Mouse (Mus musculus) limb, embryonic 11.5 days (tissue): ENCODE data around the gene Fbxo7. TPM values are rescaled to one million over a fixed set of nuclear protein-coding genes. Genes with fewer than 3 reads are reported as not detected.

Source experiments
- ATAC-seq: fragments of 200-750 bp; cut with Nextera tagmentation; 2 replicates; pipeline ENCODE4 v1.8.0; 2017; ENCODE audit warnings: low read depth; ENCODE audit not compliant: insufficient number of reproducible peaks, low FRiP score, low TSS enrichment
- DNase-seq: peaks from one replicate; pipeline ENCODE4 v3.0.0-alpha.2; 2015; ENCODE audit warnings: low spot score
- H3K27ac ChIP-seq: fragments of 300-500 bp; sonication (generic); replicated peaks from 2 replicates; pipeline ENCODE4 v1.5.1; 2014; ENCODE audit warnings: low read depth, mild to moderate bottlenecking, low read length
- H3K27me3 ChIP-seq: fragments of 300-500 bp; sonication (generic); 2 replicates; pipeline ENCODE4 v1.6.1; 2014; ENCODE audit warnings: mild to moderate bottlenecking, low read length, mixed read lengths; ENCODE audit not compliant: control insufficient read depth, insufficient read depth
- H3K36me3 ChIP-seq: fragments of 300-500 bp; sonication (generic); 2 replicates; pipeline ENCODE4 v1.6.1; 2014; ENCODE audit warnings: mild to moderate bottlenecking, low read length, moderate library complexity, mixed read lengths; ENCODE audit not compliant: control insufficient read depth, insufficient read depth
- H3K4me1 ChIP-seq: fragments of 300-500 bp; sonication (generic); 2 replicates; pipeline ENCODE4 v1.6.1; 2014; ENCODE audit warnings: low read length, mixed read lengths; ENCODE audit not compliant: control insufficient read depth, insufficient read depth
- H3K4me2 ChIP-seq: fragments of 300-500 bp; sonication (generic); 2 replicates; pipeline ENCODE4 v1.6.1; 2014; ENCODE audit warnings: low read depth, mild to moderate bottlenecking, moderate library complexity; ENCODE audit not compliant: severe bottlenecking
- H3K4me3 ChIP-seq: fragments of 300-500 bp; sonication (generic); 2 replicates; pipeline ENCODE4 v1.5.1; 2014; ENCODE audit warnings: low read depth, low read length
- H3K9ac ChIP-seq: fragments of 300-500 bp; sonication (generic); 2 replicates; pipeline ENCODE4 v1.6.1; 2014; ENCODE audit warnings: mild to moderate bottlenecking, low read length
- H3K9me3 ChIP-seq: fragments of 300-500 bp; sonication (generic); 2 replicates; pipeline ENCODE4 v1.6.1; 2016; ENCODE audit warnings: low read length; ENCODE audit not compliant: control insufficient read depth
- WGBS: fragments of 180-500 bp; shearing (Covaris S2); extraction: QIAGEN DNeasy Blood & Tissue Kit; methylation state at CpG from one replicate; pipeline ENCODE4 v1.1.7; 2014; 5-methylcytosine and 5-hydroxymethylcytosine counted together
- polyA plus RNA-seq: library from polyadenylated mRNA; unstranded; fragments of >200 nt; fragmentation: Nextera tagmentation; extraction: Ambion mirVana; gene quantifications from 2 replicates; pipeline ENCODE4 v1.2.1, GENCODE M21; 2014

Fbxo7 gene
- polyA plus RNA-seq, 1 experiment from 2014 or later, result 24.0 TPM

DNA sequence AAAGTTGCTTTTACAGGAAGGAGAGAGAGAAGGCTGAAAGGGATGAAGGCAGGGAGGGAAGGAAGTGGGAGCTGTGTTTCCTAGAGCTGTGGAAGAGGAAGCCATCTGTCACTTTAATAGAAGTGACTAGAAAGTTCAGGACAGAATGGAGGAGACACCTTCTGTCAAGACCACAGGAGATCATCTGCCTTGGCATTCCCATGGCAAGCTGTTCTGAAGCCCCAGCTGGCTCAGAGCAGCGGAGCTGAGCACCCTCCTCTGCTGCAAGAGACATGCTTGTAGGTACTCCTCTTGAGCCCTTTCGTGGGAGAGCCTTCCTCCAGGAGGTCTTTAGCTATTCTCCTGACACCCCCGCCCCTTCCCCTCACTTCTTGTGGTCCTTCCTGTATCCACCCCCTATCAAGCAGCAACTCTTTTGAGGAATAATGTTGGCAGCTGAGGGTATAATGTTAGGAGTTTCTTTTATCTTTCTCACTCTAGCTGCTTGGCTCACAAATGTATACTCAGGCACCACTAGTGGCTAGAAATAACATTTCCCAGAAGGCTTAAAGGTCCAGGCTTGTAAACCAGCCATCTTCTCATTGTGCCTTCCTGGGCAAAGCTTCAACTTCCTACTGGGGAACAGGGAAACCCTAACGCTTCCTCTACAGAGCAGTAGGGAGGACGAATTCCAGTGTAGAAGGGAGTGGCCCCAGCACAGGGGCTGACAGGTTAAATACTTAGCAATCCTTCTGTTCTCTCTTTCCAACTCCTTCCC lies 40.7 kb downstream of the Fbxo7 start:
- Histone ChIP-seq H3K9me3 (no peaks in the 10 kb centered on the region), H3K27me3 (no peaks in the 10 kb centered on the region), H3K4me2 (no peak overlapping the region), H3K9ac (no peak overlapping the region), H3K36me3 (no peaks in the 10 kb centered on the region), H3K27ac (no peak overlapping the region), H3K4me3 (no peak overlapping the region), H3K4me1 (0 out of 2 replicates have a peak, but pooled peaks cover 5% of the 10 kb centered on the region)
- 59% methylated on average over 5 of the region's 5 CpGs for WGBS
- no peak for DNase-seq
- ATAC-seq, result no peak

DNA sequence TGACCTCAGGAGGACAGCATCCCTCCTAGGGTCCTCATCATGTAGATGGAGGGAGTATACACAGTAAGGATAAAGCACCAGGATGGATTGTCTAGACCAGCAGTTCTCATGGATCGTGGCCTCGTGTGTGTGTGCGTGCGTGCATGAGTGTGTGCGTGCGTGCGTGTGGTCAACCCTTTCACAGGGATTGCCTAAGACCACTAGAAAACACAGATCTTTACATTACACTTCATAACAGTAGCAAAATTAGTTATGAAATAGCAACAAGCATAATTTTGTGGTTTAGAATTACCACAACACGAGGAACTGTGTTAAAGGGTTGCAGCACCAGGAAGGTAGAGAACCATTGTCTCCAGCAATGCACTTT lies 41.2 kb downstream of the Fbxo7 start:
- no peak overlapping the region for H3K4me2 ChIP-seq
- H3K36me3 ChIP-seq, result no peaks in the 10 kb centered on the region
- H3K9me3 ChIP-seq, result no peaks in the 10 kb centered on the region
- no peaks in the 10 kb centered on the region for H3K27me3 ChIP-seq
- 91% methylated on average over 8 of the region's 8 CpGs for WGBS
- no peak for DNase-seq
- no peak for ATAC-seq
- no peak overlapping the region for H3K27ac ChIP-seq
- H3K9ac ChIP-seq, result no peak overlapping the region
- H3K4me3 ChIP-seq, result no peak overlapping the region
- H3K4me1 ChIP-seq, result 0 out of 2 replicates have a peak, but pooled peaks cover 7% of the 10 kb centered on the region

DNA sequence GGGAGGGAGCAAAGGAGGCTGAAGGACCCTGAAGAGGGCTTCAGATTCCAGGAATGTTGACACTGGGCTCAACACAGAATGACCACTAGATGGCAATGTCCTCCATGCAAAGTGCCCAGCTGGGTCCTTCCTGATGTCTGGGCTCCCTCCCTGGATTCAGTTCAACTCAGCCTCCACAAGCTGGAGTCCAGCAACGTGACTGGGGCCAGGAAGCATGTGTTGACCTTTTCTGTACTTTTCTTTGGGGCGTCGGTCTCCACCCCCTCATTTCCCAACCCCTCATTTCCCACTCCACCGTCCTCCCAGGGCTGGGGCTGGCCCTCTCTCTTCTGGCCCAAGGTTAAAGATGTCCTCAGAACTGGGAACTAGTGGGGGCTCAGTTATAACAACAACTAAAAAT lies 43.2 kb downstream of the Fbxo7 start:
- no peaks in the 10 kb centered on the region for H3K27me3 ChIP-seq
- no peak overlapping the region for H3K4me3 ChIP-seq
- no peaks in the 10 kb centered on the region for H3K36me3 ChIP-seq
- peaks cover 10% of the 10 kb centered on the region; the same call in 1 of the 2 replicates for H3K4me1 ChIP-seq
- WGBS, result 5% methylated on average over 4 of the region's 4 CpGs
- H3K4me2 ChIP-seq, result no peak overlapping the region
- no peak overlapping the region for H3K27ac ChIP-seq
- DNase-seq (peak; percentile 85), ATAC-seq (peak; percentile 75; the same call in 1 of the 2 replicates)
- no peaks in the 10 kb centered on the region for H3K9me3 ChIP-seq
- H3K9ac ChIP-seq, result no peak overlapping the region

DNA sequence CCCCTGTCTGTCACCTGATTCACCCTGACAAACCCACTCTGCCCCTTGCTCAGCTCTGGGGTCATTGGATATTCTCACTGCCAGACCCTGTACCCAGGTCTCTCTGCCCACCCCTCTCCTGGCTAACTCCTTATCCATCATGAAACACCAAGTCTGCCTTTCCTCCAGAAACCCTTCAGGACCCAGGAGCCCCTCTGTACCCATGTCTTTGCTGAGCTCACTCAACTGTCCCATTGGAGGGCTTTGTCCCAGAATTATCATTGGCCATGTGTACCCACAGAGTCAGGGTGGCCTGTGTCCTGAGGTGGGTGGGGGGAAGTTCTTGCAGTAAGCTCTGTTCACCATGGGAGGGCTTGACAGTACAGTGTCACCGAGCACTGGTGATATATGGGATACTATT lies 43.9 kb downstream of the Fbxo7 start:
- Histone ChIP-seq H3K4me3 (no peak overlapping the region), H3K4me1 (peaks cover 10% of the 10 kb centered on the region; the same call in 1 of the 2 replicates), H3K4me2 (no peak overlapping the region), H3K9me3 (no peaks in the 10 kb centered on the region), H3K27ac (no peak overlapping the region), H3K9ac (no peak overlapping the region), H3K36me3 (no peaks in the 10 kb centered on the region), H3K27me3 (no peaks in the 10 kb centered on the region)
- DNase-seq, result no peak
- ATAC-seq, result no peak
- WGBS, result 90% methylated on average over 1 of the region's 1 CpGs

DNA sequence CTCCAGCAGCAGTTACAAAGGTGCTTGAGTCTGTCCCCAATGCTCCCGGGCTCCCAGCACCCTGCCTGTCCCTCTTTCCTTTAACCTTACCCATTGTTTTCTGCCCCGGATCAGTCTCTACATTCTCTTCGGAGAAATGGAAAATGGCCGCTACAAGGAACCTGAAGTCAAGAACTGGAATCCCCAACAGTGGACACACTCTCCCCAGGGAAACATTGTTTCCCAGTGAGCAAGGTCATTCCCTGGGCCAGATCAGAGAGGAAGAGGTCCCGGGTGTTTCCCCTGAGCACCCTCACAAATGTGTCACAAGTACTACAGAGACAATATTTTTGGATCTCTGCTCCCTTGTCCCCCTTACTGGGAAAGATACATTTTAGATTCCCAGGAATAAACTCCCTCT lies 44.9 kb downstream of the Fbxo7 start:
- no peaks in the 10 kb centered on the region for H3K9me3 ChIP-seq
- DNase-seq (no peak), ATAC-seq (no peak)
- no peak overlapping the region for H3K4me3 ChIP-seq
- no peak overlapping the region for H3K9ac ChIP-seq
- H3K4me1 ChIP-seq, result peaks cover 10% of the 10 kb centered on the region; the same call in 1 of the 2 replicates
- 83% methylated on average over 5 of the region's 5 CpGs for WGBS
- no peaks in the 10 kb centered on the region for H3K36me3 ChIP-seq
- H3K27ac ChIP-seq, result no peak overlapping the region
- H3K27me3 ChIP-seq, result no peaks in the 10 kb centered on the region
- H3K4me2 ChIP-seq, result no peak overlapping the region

DNA sequence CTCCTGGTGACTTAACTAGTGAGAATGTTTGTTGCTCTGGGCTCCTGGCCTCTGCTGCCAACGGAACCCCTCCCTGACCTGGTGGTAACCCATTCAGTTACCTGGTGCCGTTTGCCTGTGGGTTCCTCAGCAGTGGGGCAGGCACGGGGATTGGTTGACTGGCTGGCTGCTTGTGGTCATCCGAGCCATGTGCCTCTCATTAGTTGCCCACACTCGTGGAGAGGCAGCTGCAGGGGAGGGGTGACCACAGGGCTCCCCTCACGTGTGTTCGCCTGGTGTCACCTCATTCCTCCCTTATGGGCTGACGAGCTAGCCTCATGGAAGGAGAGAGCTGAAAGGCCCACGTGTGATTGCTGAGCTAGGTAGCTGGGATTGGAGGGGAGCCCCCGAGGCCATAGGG lies 46.1 kb downstream of the Fbxo7 start:
- H3K27me3 ChIP-seq, result no peaks in the 10 kb centered on the region
- no peak overlapping the region for H3K9ac ChIP-seq
- H3K9me3 ChIP-seq, result no peaks in the 10 kb centered on the region
- no peak overlapping the region for H3K4me2 ChIP-seq
- WGBS, result 31% methylated on average over 10 of the region's 10 CpGs
- DNase-seq, result peak; percentile 36
- H3K36me3 ChIP-seq, result no peaks in the 10 kb centered on the region
- peaks cover 10% of the 10 kb centered on the region; the same call in 1 of the 2 replicates for H3K4me1 ChIP-seq
- H3K4me3 ChIP-seq, result no peak overlapping the region
- ATAC-seq, result no peak
- H3K27ac ChIP-seq, result no peak overlapping the region

DNA sequence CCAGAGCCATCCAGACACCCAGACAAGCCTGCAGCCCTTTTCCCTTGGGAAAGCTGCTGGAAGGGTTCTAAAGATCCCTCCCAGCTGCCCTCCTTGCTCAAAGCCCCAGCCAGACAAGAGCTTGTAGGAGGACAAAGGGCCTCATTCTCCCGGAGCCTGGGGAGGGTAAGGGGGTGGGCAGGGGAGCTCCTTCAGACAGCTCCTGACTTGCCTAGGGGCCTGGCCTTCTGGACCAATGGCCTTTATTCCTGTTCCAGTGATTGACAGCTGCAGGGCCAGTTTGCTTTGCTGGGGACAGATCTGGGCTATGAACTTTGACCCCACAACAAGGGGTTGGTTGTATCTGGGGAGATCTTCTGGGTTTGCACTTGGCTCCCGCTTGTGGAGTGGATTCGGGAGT lies 47.6 kb downstream of the Fbxo7 start:
- ATAC-seq, result no peak
- Histone ChIP-seq H3K9me3 (no peaks in the 10 kb centered on the region), H3K36me3 (no peaks in the 10 kb centered on the region), H3K9ac (peak overlapping the region; percentile 9; the same call in 1 of the 2 replicates), H3K4me3 (no peak overlapping the region), H3K27ac (no peak overlapping the region; the same call in 1 of the 2 replicates), H3K4me2 (no peak overlapping the region), H3K4me1 (peaks cover 10% of the 10 kb centered on the region; the same call in 1 of the 2 replicates), H3K27me3 (no peaks in the 10 kb centered on the region)
- 43% methylated on average over 3 of the region's 3 CpGs for WGBS
- no peak for DNase-seq

DNA sequence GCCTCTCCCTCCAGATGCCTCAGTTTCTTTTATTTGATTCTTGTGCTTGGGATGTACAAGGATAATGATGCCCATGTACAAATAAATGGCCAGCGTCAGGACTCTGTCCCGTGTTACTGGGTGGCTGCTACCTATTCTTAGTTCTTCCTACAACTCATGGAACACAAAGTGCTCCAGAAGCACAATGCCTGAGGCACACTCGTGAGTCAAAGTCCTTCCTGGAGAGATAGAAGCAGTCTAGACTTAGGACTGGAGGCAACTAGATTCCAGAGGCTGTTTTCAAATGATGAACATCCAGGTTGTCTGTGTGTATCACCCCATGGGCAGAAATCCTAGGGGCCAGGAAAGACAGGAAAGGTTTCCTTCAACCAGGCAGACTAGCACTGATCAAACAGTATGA lies 49.0 kb downstream of the Fbxo7 start:
- no peak overlapping the region for H3K27ac ChIP-seq
- no peak for DNase-seq
- peaks cover 10% of the 10 kb centered on the region; the same call in 1 of the 2 replicates for H3K4me1 ChIP-seq
- no peak overlapping the region for H3K4me2 ChIP-seq
- ATAC-seq, result no peak
- H3K9me3 ChIP-seq, result no peaks in the 10 kb centered on the region
- WGBS, result 83% methylated on average over 3 of the region's 3 CpGs
- no peak overlapping the region for H3K4me3 ChIP-seq
- H3K9ac ChIP-seq, result no peak overlapping the region
- no peaks in the 10 kb centered on the region for H3K27me3 ChIP-seq
- H3K36me3 ChIP-seq, result no peaks in the 10 kb centered on the region
